Mouse (Mus musculus): Measurements from ENCODE around the gene Gja5. TPM values are rescaled to one million over a fixed set of nuclear protein-coding genes. Genes with fewer than 3 reads are reported as not detected.
"Not testable (repeated sequence)": the region's sequence is repeated elsewhere in the genome, so short reads cannot be mapped to it uniquely, and the experiment has no call there.

The Gja5 gene
- polyA plus RNA-seq, 1 experiment from 2014 or later: 20.2 TPM

DNA sequence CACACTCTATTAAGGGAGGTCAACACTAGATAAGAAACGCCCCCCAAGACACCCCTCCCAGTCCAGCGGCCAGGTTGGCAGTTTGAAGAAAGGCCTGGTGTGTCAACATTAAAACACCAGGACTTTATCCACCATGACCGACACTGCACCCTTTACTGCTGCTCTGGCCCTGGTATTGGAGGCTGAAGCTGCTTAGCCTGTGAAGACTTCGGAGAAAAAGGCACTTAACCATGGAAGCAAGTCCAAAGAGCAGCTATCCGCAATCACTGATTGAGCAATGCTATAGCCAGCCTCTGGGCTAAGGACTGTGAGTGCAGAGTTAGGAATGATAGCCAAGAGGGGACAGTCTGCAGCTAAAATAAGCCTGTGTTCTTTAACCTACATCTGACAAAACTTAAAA is 167.9 kb downstream of the Gja5 start:
- H3K27ac ChIP-seq (replicated peaks); ATAC-seq (ENCODE audit: insufficient number of reproducible peaks, low FRiP score, low TSS enrichment, low read depth); H3K9ac ChIP-seq; H3K27me3 ChIP-seq; H3K4me1 ChIP-seq; H3K36me3 ChIP-seq; H3K9me3 ChIP-seq (replicated peaks); H3K4me3 ChIP-seq (replicated peaks); H3K4me2 ChIP-seq (replicated peaks): not testable (repeated sequence)
- WGBS: 79% methylated on average over 5 of the region's 5 CpGs

DNA sequence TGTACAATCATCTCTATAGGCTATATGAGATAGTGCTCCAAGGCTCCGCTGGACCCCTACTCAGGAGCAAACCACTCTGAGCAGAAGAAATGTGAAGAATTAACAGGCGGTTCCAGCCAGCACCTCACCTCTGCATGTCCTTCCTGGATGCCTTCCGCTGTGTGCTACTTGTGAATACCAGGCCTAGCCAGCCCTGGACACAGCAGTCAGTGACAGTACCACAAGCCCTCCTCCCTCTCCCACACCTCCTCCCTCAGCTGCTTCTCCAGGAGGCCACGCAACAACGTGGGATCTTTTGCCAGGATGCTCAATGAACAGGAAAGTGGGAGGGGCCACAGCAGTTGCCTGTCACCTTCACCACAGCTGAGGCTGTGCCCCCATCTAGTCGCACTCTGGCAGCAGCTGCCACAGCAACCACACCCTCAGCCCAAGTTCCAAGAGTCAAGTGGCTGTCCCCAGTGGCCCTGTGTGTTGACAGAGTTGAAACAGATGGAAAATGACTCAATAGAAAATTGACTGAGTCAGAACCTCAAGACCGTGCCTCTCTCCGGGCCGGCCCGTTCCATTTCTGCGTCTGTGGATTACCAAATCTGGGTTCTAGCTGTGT is 171.4 kb downstream of the Gja5 start:
- not testable (repeated sequence) for H3K4me2 ChIP-seq (replicated peaks); H3K4me1 ChIP-seq; H3K27ac ChIP-seq (replicated peaks); H3K4me3 ChIP-seq (replicated peaks); H3K36me3 ChIP-seq; H3K9ac ChIP-seq; H3K9me3 ChIP-seq (replicated peaks); H3K27me3 ChIP-seq
- ATAC-seq (ENCODE audit: insufficient number of reproducible peaks, low FRiP score, low TSS enrichment, low read depth): peak; percentile 80
- WGBS: 25% methylated on average over 2 of the region's 11 CpGs

DNA sequence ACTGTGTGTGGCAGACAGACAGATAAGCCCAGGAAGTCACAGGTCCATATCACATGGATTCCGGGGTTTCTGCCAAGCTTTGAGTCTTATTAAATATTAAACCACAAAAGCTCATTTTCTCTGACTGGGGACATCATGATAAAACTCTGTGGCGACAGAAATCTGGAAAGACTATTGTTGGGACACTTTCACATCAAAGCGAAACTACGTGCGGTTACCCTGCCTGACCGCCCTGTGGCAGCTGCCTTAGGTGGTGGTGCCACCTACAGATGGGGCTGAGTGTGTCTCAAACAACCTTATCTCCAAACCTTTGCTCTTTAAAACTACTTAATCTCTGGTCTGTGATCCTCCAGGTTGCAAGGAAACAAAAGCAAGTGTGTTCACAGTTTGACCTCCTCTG is 171.9 kb downstream of the Gja5 start:
- no peaks in the 10 kb centered on the region for H3K36me3 ChIP-seq
- no peaks in the 10 kb centered on the region for H3K4me1 ChIP-seq
- 46% methylated on average over 6 of the region's 6 CpGs for WGBS
- no peak overlapping the region for H3K4me3 ChIP-seq (replicated peaks)
- no peaks in the 10 kb centered on the region for H3K27me3 ChIP-seq
- H3K4me2 ChIP-seq (replicated peaks): no peak overlapping the region
- no peaks in the 10 kb centered on the region for H3K9me3 ChIP-seq (replicated peaks)
- H3K27ac ChIP-seq (replicated peaks): no peak overlapping the region
- ATAC-seq (ENCODE audit: insufficient number of reproducible peaks, low FRiP score, low TSS enrichment, low read depth): no peak
- H3K9ac ChIP-seq: no peak overlapping the region

DNA sequence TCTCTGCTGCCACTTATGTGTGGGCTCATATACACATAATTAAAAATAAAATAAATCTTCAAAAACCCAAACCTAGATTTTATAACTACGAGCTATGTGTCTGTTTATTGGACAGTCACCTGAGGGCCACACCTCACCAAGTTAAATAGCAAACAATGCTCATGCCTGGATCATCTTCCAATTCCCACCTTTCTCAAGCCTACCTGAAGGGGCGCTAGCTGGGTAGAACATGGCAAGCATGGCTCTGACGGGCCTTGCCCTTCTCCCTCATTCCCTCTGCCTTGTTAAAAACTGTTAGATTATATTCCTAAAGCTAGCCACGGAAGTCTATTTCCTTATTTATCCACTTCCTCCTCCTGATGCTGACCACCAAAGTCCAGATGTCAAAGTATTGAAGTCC is 173.9 kb downstream of the Gja5 start:
- Histone ChIP-seq H3K27me3 (no peaks in the 10 kb centered on the region), H3K9me3 (replicated peaks) (no peaks in the 10 kb centered on the region), H3K9ac (no peak overlapping the region), H3K4me2 (replicated peaks) (no peak overlapping the region), H3K36me3 (no peaks in the 10 kb centered on the region), H3K4me1 (no peaks in the 10 kb centered on the region), H3K4me3 (replicated peaks) (no peak overlapping the region), H3K27ac (replicated peaks) (no peak overlapping the region)
- ATAC-seq (ENCODE audit: insufficient number of reproducible peaks, low FRiP score, low TSS enrichment, low read depth): no peak
- WGBS: 46% methylated on average over 4 of the region's 4 CpGs

DNA sequence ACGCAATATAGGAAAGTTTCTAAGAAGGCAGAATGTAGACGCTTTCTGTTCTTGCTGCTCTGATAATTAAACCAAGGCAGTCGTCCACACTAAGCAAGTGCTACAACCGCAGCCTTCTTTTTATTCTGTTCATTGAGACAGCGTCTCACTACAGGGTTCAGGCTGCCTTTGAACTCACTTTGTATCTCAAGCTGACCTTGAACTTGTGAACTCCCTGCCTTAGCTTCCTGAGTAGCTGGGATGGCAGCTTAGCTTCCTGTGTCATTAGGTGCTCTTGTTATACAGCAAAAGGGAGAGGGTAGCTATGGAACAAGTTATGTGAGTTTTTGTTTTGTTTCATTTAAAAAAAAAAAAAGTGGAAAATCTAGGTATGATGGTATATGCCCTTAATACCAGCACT is 177.7 kb downstream of the Gja5 start:
- no peak for ATAC-seq (ENCODE audit: insufficient number of reproducible peaks, low FRiP score, low TSS enrichment, low read depth)
- H3K27me3 ChIP-seq: no peaks in the 10 kb centered on the region
- no peak overlapping the region for H3K9ac ChIP-seq
- H3K4me3 ChIP-seq (replicated peaks): no peak overlapping the region
- no peaks in the 10 kb centered on the region for H3K36me3 ChIP-seq
- no peaks in the 10 kb centered on the region for H3K4me1 ChIP-seq
- H3K27ac ChIP-seq (replicated peaks): no peak overlapping the region
- peaks cover 3% of the 10 kb centered on the region; the same call in 1 of the 2 replicates for H3K9me3 ChIP-seq (replicated peaks)
- 73% methylated on average over 5 of the region's 5 CpGs for WGBS
- H3K4me2 ChIP-seq (replicated peaks): no peak overlapping the region

DNA sequence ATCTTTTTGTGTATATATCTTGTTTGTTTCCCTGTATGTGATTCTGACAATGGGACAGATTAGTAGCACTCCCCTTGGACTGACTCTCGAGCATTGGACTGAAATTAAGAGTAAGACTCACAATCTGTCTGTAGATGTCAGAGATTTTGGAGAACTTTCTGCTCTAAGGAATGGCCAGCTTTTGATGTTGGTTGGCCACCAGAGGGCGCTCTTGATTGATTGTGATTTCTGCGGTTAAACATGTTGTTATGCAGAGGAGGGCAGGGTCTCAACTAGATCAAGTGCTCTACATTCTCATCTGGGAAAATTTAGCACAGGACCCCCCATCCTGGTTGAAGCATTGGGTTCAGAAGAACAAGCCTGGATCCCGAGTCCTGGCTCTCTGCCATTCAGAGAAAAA is 182.8 kb downstream of the Gja5 start:
- ATAC-seq (ENCODE audit: insufficient number of reproducible peaks, low FRiP score, low TSS enrichment, low read depth): no peak
- Histone ChIP-seq H3K9ac (no peak overlapping the region), H3K27me3 (no peaks in the 10 kb centered on the region), H3K27ac (replicated peaks) (no peak overlapping the region), H3K4me3 (replicated peaks) (no peak overlapping the region), H3K4me1 (no peaks in the 10 kb centered on the region), H3K4me2 (replicated peaks) (no peak overlapping the region), H3K36me3 (no peaks in the 10 kb centered on the region), H3K9me3 (replicated peaks) (peaks cover 3% of the 10 kb centered on the region; the same call in 1 of the 2 replicates)
- 59% methylated on average over 4 of the region's 4 CpGs for WGBS

DNA sequence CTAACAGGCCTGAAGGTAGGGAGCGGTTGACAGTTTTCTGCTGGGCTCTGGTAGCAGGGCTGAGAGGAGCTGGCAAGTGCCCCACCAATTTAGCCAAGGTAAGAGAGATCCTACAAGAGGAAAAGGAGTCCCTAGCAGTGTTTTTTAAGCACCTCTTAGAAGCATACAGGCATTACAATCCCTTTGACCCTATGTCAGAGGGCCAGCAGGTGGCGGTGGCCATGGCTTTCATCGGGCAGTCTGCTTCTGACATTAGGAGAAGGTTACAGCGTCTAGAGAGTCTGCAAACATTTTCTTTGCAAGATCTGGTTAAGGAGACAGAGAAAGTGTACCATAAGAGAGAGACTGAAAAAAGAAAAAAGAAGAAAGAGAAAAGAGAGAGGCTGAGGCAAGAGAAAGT is 183.8 kb downstream of the Gja5 start:
- not testable (repeated sequence) for H3K27ac ChIP-seq (replicated peaks); ATAC-seq (ENCODE audit: insufficient number of reproducible peaks, low FRiP score, low TSS enrichment, low read depth); H3K27me3 ChIP-seq; H3K4me3 ChIP-seq (replicated peaks); H3K4me2 ChIP-seq (replicated peaks); H3K9me3 ChIP-seq (replicated peaks); H3K4me1 ChIP-seq; H3K9ac ChIP-seq; H3K36me3 ChIP-seq
- WGBS: 62% methylated on average over 4 of the region's 4 CpGs

DNA sequence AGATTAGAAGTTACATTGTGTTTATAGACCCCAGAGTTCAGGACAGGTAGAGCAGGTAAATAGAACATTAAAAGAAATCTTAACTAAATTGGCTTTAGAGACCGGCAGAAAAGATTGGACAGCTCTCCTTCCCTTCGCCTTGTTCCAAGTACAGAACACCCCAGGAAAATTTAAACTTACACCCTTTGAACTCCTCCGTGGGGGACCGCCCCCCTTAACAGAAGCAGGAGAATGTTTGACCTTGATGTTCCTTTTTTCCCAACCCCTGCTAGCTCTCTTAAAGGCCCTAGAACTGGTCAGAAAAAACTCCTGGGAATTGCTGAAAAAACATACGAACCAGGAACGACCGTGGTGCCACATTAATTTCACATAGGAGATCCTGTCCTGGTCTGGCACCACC is 187.5 kb downstream of the Gja5 start:
- not testable (repeated sequence) for H3K27me3 ChIP-seq; H3K4me2 ChIP-seq (replicated peaks); H3K36me3 ChIP-seq; ATAC-seq (ENCODE audit: insufficient number of reproducible peaks, low FRiP score, low TSS enrichment, low read depth); H3K27ac ChIP-seq (replicated peaks); H3K9ac ChIP-seq; H3K4me1 ChIP-seq; H3K4me3 ChIP-seq (replicated peaks); H3K9me3 ChIP-seq (replicated peaks)
- whole genome bisulfite sequencing: 87% methylated on average over 7 of the region's 7 CpGs

DNA sequence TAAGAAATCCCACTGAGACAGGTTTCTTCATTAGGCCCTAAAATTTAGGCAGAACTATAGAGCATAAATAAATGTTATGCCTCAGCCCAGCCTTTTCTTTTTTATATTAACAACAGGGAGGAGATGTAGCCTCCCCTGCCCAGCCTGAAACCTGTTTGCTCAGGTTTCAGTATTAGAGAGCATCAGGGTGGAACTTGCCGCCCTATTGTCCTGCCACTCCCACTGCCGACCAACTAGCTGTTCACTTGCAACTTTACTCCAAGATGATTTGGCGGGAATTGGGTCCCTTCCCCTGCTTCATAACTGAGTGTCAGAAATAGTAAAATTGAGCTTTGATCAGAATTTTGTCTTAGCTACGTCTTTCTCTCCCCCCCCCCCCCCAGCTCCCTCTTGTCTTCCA is 192.2 kb downstream of the Gja5 start:
- not testable (repeated sequence) for H3K27ac ChIP-seq (replicated peaks); H3K27me3 ChIP-seq; H3K9ac ChIP-seq; ATAC-seq (ENCODE audit: insufficient number of reproducible peaks, low FRiP score, low TSS enrichment, low read depth); H3K4me2 ChIP-seq (replicated peaks); H3K4me1 ChIP-seq; H3K4me3 ChIP-seq (replicated peaks); H3K36me3 ChIP-seq; H3K9me3 ChIP-seq (replicated peaks)
- WGBS: 48% methylated on average over 4 of the region's 4 CpGs

DNA sequence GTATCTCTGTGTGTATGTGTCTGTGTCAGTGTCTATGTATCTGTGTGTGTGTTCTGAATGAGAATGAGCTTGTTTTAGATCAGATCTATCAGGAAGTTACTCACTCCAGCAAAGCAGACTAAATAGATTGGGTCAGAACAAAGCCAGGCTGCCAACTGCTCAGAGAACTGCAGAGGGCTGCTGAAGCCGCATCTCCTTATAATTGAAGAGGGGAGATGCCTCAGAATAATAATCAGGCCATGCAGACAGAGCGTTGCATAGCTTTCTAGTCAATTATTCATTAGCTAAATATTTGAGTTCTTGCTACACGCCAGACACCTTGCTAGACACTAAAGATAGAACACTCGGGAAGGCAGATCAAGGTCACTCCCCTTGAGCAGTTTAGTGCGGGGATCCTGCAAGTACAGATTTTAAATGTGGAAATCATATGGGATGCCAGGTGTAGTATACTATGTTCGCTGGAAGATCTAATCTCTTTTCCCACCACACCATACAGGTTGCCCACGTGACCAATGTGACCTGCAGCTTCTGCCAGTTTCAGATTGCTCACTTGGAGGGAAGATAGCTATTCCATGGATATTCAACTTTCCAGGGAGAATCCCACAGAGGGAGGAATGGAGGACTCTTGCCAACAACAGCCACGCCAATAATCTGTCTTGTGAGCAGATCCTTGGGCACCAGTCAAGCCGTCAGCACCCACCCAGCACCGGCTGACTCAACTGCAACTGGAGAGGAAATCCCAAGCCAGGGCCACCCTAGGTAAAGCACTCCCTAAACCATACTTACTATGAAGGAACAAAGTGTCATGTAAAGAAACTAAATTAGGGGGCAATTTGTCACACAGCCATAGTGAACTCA is 196.5 kb downstream of the Gja5 start:
- no peaks in the 10 kb centered on the region for H3K36me3 ChIP-seq
- H3K9ac ChIP-seq: no peak overlapping the region
- H3K4me3 ChIP-seq (replicated peaks): no peak overlapping the region
- no peak overlapping the region for H3K27ac ChIP-seq (replicated peaks)
- H3K9me3 ChIP-seq (replicated peaks): no peaks in the 10 kb centered on the region
- WGBS: 65% methylated on average over 10 of the region's 10 CpGs
- no peaks in the 10 kb centered on the region for H3K4me1 ChIP-seq
- no peaks in the 10 kb centered on the region for H3K27me3 ChIP-seq
- H3K4me2 ChIP-seq (replicated peaks): no peak overlapping the region
- ATAC-seq (ENCODE audit: insufficient number of reproducible peaks, low FRiP score, low TSS enrichment, low read depth): no peak

DNA sequence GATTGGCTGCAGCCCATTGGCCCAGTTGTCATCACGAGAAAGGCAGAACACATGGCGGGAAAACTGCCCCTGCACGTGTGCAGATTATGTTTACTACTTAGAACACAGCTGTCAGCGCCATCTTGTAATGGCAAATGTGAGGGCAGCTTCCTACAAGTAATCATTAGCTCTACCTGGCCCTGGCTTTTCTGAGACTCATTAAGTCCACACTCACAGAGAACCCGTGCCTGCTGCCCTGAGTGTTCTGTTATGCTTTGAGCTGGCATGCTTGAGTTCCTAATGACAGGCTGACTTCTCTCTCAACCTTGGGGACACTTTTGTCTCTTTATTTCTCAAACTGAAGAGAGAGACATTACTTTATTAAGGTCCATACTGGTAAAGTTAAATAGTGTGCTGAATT is 199.5 kb downstream of the Gja5 start:
- not testable (repeated sequence) for H3K9me3 ChIP-seq (replicated peaks); H3K27me3 ChIP-seq; H3K36me3 ChIP-seq; H3K4me2 ChIP-seq (replicated peaks); H3K9ac ChIP-seq; ATAC-seq (ENCODE audit: insufficient number of reproducible peaks, low FRiP score, low TSS enrichment, low read depth); H3K4me1 ChIP-seq; H3K27ac ChIP-seq (replicated peaks); H3K4me3 ChIP-seq (replicated peaks)
- 81% methylated on average over 3 of the region's 5 CpGs for WGBS

All from embryonic facial prominence, embryonic 15.5 days (tissue).